Mouse (Mus musculus) midbrain, embryonic 14.5 days (tissue): ENCODE results near the gene Cmtm2b. TPM values are rescaled to one million over a fixed set of nuclear protein-coding genes. Genes with fewer than 3 reads are reported as not detected.

ENCODE experiments used
- ATAC-seq: fragments of 200-750 bp; cut with Nextera tagmentation; 2 replicates; pipeline ENCODE4 v1.8.0; 2017; ENCODE audit warnings: moderate number of reproducible peaks, moderate library complexity; ENCODE audit not compliant: low FRiP score, low TSS enrichment
- DNase-seq: peaks from one replicate; pipeline ENCODE4 v3.0.0-alpha.2; 2015
- H3K27ac ChIP-seq: fragments of 300-500 bp; sonication (generic); replicated peaks from 2 replicates; pipeline ENCODE4 v1.5.1; 2014; ENCODE audit warnings: mild to moderate bottlenecking, low read depth, low read length, moderate library complexity
- H3K27me3 ChIP-seq: fragments of 300-500 bp; sonication (generic); 2 replicates; pipeline ENCODE4 v1.6.1; 2014; ENCODE audit warnings: low read length, control low read depth, mixed read lengths; ENCODE audit not compliant: control insufficient read depth, insufficient read depth
- H3K36me3 ChIP-seq: fragments of 300-500 bp; sonication (generic); 2 replicates; pipeline ENCODE4 v1.6.1; 2014; ENCODE audit warnings: low read length, control low read depth; ENCODE audit not compliant: control insufficient read depth, insufficient read depth
- H3K4me1 ChIP-seq: fragments of 300-500 bp; sonication (generic); 2 replicates; pipeline ENCODE4 v1.6.1; 2014; ENCODE audit warnings: mild to moderate bottlenecking, antibody characterized with exemption, low read length, control low read depth; ENCODE audit not compliant: control insufficient read depth, insufficient read depth
- H3K4me2 ChIP-seq: fragments of 300-500 bp; sonication (generic); 2 replicates; pipeline ENCODE4 v1.6.1; 2014; ENCODE audit warnings: mild to moderate bottlenecking, low read length, moderate library complexity
- H3K4me3 ChIP-seq: fragments of 300-500 bp; sonication (generic); replicated peaks from 2 replicates; pipeline ENCODE4 v1.5.1; 2014; ENCODE audit warnings: low read depth, low read length
- H3K9ac ChIP-seq: fragments of 300-500 bp; sonication (generic); replicated peaks from 2 replicates; pipeline ENCODE4 v1.6.1; 2014; ENCODE audit warnings: mild to moderate bottlenecking, low read length, moderate library complexity
- H3K9me3 ChIP-seq: fragments of 300-500 bp; sonication (generic); 2 replicates; pipeline ENCODE4 v1.6.1; 2016; ENCODE audit warnings: low read length, control low read depth, mixed read lengths; ENCODE audit not compliant: control insufficient read depth
- WGBS: fragments of 180-500 bp; shearing (Covaris S2); extraction: QIAGEN DNeasy Blood & Tissue Kit; methylation state at CpG from one replicate; pipeline ENCODE4 v1.1.7; 2014; 5-methylcytosine and 5-hydroxymethylcytosine counted together
- polyA plus RNA-seq: library from polyadenylated mRNA; unstranded; fragments of >200 nt; fragmentation: Nextera tagmentation; extraction: Ambion mirVana; gene quantifications from 2 replicates; pipeline ENCODE4 v1.2.1, GENCODE M21; 2014

The Cmtm2b gene
- polyA plus RNA-seq, 1 experiment from 2014 or later, result not detected

- H3K4me3 ChIP-seq, result no peak overlapping the region
- DNase-seq (no peak), ATAC-seq (no peak)
- H3K9me3 ChIP-seq, result no peaks in the 10 kb centered on the region
- no peak overlapping the region for H3K4me2 ChIP-seq
- 88% methylated on average over 5 of the region's 5 CpGs for WGBS
- H3K36me3 ChIP-seq, result no peaks in the 10 kb centered on the region
- H3K4me1 ChIP-seq, result no peaks in the 10 kb centered on the region
- H3K27ac ChIP-seq, result no peak overlapping the region
- H3K9ac ChIP-seq, result no peak overlapping the region
- no peaks in the 10 kb centered on the region for H3K27me3 ChIP-seq
Observed at GRCm38 (mm10) chr8:104348971-104349370, 26.9 kb downstream of the Cmtm2b start.

- no peaks in the 10 kb centered on the region for H3K27me3 ChIP-seq
- no peak for DNase-seq
- no peak overlapping the region for H3K4me2 ChIP-seq
- no peak overlapping the region for H3K27ac ChIP-seq
- no peak for ATAC-seq
- no peak overlapping the region for H3K9ac ChIP-seq
- WGBS, result 88% methylated on average over 13 of the region's 13 CpGs
- no peaks in the 10 kb centered on the region for H3K9me3 ChIP-seq
- H3K4me3 ChIP-seq, result no peak overlapping the region
- peaks cover 7% of the 10 kb centered on the region; the same call in 1 of the 2 replicates for H3K36me3 ChIP-seq
- H3K4me1 ChIP-seq, result no peaks in the 10 kb centered on the region
Observed at GRCm38 (mm10) chr8:104350047-104350446, 28.0 kb downstream of the Cmtm2b start.

GRCm38 (mm10) chr8:104353186-104353585 is 31.2 kb downstream of the Cmtm2b start:
- Histone ChIP-seq H3K4me3 (no peak overlapping the region), H3K4me2 (no peak overlapping the region), H3K36me3 (peaks cover 15% of the 10 kb centered on the region; the same call in 1 of the 2 replicates), H3K9ac (no peak overlapping the region), H3K27ac (peak overlapping the region; percentile 49; the same call in 1 of the 2 replicates), H3K4me1 (no peaks in the 10 kb centered on the region), H3K9me3 (no peaks in the 10 kb centered on the region), H3K27me3 (no peaks in the 10 kb centered on the region)
- no peak for DNase-seq
- 49% methylated on average over 5 of the region's 5 CpGs for WGBS
- ATAC-seq, result peak; percentile 37; the same call in 1 of the 2 replicates

- DNase-seq, result no peak
- no peak for ATAC-seq
- 94% methylated on average over 10 of the region's 10 CpGs for WGBS
Observed at GRCm38 (mm10) chr8:104354504-104354903, 32.5 kb downstream of the Cmtm2b start.

GRCm38 (mm10) chr8:104358637-104359036 is 36.6 kb downstream of the Cmtm2b start:
- no peak for DNase-seq
- Histone ChIP-seq H3K9me3 (no peaks in the 10 kb centered on the region), H3K4me2 (no peak overlapping the region), H3K9ac (no peak overlapping the region), H3K27me3 (no peaks in the 10 kb centered on the region), H3K36me3 (peaks cover 15% of the 10 kb centered on the region; the same call in 1 of the 2 replicates), H3K27ac (no peak overlapping the region), H3K4me3 (no peak overlapping the region), H3K4me1 (0 out of 2 replicates have a peak, but pooled peaks cover 3% of the 10 kb centered on the region)
- 52% methylated on average over 3 of the region's 3 CpGs for WGBS
- ATAC-seq, result no peak

More at GRCm38 (mm10) chr8:104354504-104354903, 32.5 kb downstream of the Cmtm2b start:
- no peaks in the 10 kb centered on the region for H3K27me3 ChIP-seq
- no peak overlapping the region for H3K9ac ChIP-seq
- no peak overlapping the region for H3K27ac ChIP-seq
- 0 out of 2 replicates have a peak, but pooled peaks cover 1% of the 10 kb centered on the region for H3K4me1 ChIP-seq
- H3K36me3 ChIP-seq, result peaks cover 15% of the 10 kb centered on the region; the same call in 1 of the 2 replicates
- no peak overlapping the region for H3K4me2 ChIP-seq
- H3K4me3 ChIP-seq, result no peak overlapping the region
- no peaks in the 10 kb centered on the region for H3K9me3 ChIP-seq

- Histone ChIP-seq H3K27me3 (no peaks in the 10 kb centered on the region), H3K4me3 (no peak overlapping the region), H3K36me3 (peaks cover 9% of the 10 kb centered on the region; the same call in 1 of the 2 replicates), H3K4me1 (0 out of 2 replicates have a peak, but pooled peaks cover 3% of the 10 kb centered on the region), H3K9ac (no peak overlapping the region), H3K9me3 (no peaks in the 10 kb centered on the region), H3K27ac (no peak overlapping the region), H3K4me2 (no peak overlapping the region)
- DNase-seq (no peak), ATAC-seq (no peak)
- 65% methylated on average over 15 of the region's 15 CpGs for WGBS
Observed at GRCm38 (mm10) chr8:104359778-104360456, 37.9 kb downstream of the Cmtm2b start.

- H3K36me3 ChIP-seq, result no peaks in the 10 kb centered on the region
- no peak overlapping the region for H3K27ac ChIP-seq
- 0 out of 2 replicates have a peak, but pooled peaks cover 2% of the 10 kb centered on the region for H3K4me1 ChIP-seq
- ATAC-seq (no peak), DNase-seq (no peak)
- H3K27me3 ChIP-seq, result no peaks in the 10 kb centered on the region
- no peak overlapping the region for H3K4me3 ChIP-seq
- no peaks in the 10 kb centered on the region for H3K9me3 ChIP-seq
- no peak overlapping the region for H3K9ac ChIP-seq
- 90% methylated on average over 9 of the region's 9 CpGs for WGBS
- no peak overlapping the region for H3K4me2 ChIP-seq
Observed at GRCm38 (mm10) chr8:104365695-104366094, 43.7 kb downstream of the Cmtm2b start.

GRCm38 (mm10) chr8:104367398-104367797 is 45.4 kb downstream of the Cmtm2b start:
- Histone ChIP-seq H3K9ac (no peak overlapping the region), H3K36me3 (no peaks in the 10 kb centered on the region), H3K4me2 (no peak overlapping the region), H3K27ac (no peak overlapping the region), H3K27me3 (no peaks in the 10 kb centered on the region), H3K4me1 (0 out of 2 replicates have a peak, but pooled peaks cover 2% of the 10 kb centered on the region), H3K9me3 (no peaks in the 10 kb centered on the region), H3K4me3 (no peak overlapping the region)
- ATAC-seq, result no peak
- whole genome bisulfite sequencing, result 50% methylated on average over 5 of the region's 5 CpGs
- DNase-seq, result peak; percentile 37

- H3K4me2 ChIP-seq, result no peak overlapping the region
- peaks cover 5% of the 10 kb centered on the region; the same call in 1 of the 2 replicates for H3K4me1 ChIP-seq
- no peak overlapping the region for H3K27ac ChIP-seq
- H3K4me3 ChIP-seq, result no peak overlapping the region
- DNase-seq, result no peak
- ATAC-seq, result no peak
- no peak overlapping the region for H3K9ac ChIP-seq
- 84% methylated on average over 12 of the region's 12 CpGs for WGBS
- no peaks in the 10 kb centered on the region for H3K36me3 ChIP-seq
- H3K27me3 ChIP-seq, result no peaks in the 10 kb centered on the region
- no peaks in the 10 kb centered on the region for H3K9me3 ChIP-seq
Observed at GRCm38 (mm10) chr8:104369591-104369990, 47.6 kb downstream of the Cmtm2b start.
